Comparison of ENCODE assay signal across 8 mouse cellular contexts in the genomic region with DNA sequence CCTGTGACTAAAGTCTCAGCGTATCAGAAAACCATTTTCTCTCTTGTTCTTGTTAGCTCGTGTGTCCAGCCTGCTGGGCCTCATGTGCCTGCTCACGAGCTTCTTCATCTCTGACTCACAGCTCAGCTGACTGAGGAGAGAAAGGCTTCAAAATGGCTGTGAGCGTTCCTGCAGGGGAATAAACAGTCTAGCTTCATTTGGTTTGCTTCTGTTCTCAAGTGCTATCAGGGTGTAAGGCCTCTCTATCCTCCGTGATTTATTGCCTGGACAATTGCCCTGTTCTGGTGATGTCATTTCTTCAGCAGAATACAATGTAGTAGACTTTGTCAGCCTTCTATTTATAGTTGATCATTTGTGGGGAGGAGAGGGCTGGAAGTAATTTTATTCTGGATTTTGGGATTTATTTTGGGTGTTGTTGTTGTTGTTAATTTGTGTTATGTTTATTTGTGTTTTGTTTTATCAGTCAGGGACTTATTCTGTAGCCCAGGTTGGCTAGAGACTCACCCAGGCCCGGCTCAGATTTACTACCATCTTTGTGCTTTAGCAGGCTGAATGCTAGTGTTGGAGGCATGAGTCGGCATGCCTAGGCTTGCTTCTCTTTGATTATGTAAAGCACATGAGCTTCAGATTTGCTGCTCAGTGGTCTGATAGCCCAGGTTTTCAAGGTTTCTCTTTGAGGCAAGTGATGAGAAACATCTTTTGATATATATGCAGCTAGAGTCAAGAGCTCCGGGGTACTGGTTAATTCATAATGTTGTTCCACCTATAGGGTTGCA.
DNase-seq lines count a peak whose midpoint lies in the region; ATAC-seq lines count a peak whose summit lies in the region.
"Had no signal": no experiment of that assay in that cellular context is flagged by ENCODE, and none has a peak within 500 bp of the region (broad histone marks: within the 10 kb centered on the region; RNA-seq: fewer than 3 reads in every experiment).

No protein-coding gene starts in this region.

- ATAC-seq in forebrain, embryonic 13.5 days, result no peak

- peak; percentile 19 for DNase-seq in layer of hippocampus, adult 9-11 months
- DNase-seq in layer of hippocampus, postnatal 25 days (ENCODE audit: extremely low spot score in 1 of 2, low spot score in 1 of 2), result no peak
- DNase-seq in ZHBTc4 (ENCODE audit: low read depth, low spot score), result peak; percentile 42
- peak; percentile 57 for DNase-seq in fibroblast of lung, adult 2 months (ENCODE audit: low read depth)
- DNase-seq in lung, postnatal 25 days (ENCODE audit: low spot score), result peak; percentile 35
- no peak for DNase-seq in cerebellum, adult 8-10 months
- DNase-seq: liver, embryonic 13.5 days had no signal

- no peaks in the 10 kb centered on the region for H3K27me3 ChIP-seq in forebrain, embryonic 13.5 days
- H3K27me3 ChIP-seq: liver, embryonic 13.5 days had no signal

- no peak overlapping the region for H3K9ac ChIP-seq in forebrain, embryonic 13.5 days
- H3K9ac ChIP-seq: liver, embryonic 13.5 days had no signal

- no peak overlapping the region for H3K4me2 ChIP-seq in forebrain, embryonic 13.5 days
- H3K4me2 ChIP-seq: liver, embryonic 13.5 days had no signal

- no peak overlapping the region for H3K27ac ChIP-seq in forebrain, embryonic 13.5 days
- H3K27ac ChIP-seq: liver, embryonic 13.5 days had no signal

- H3K36me3 ChIP-seq in forebrain, embryonic 13.5 days (ENCODE audit: poor library complexity, severe bottlenecking), result no peaks in the 10 kb centered on the region
- H3K36me3 ChIP-seq: liver, embryonic 13.5 days had no signal

- WGBS in forebrain, embryonic 13.5 days, result 70% methylated on average over 8 of the region's 8 CpGs

- no peak overlapping the region for H3K4me3 ChIP-seq in forebrain, embryonic 13.5 days
- H3K4me3 ChIP-seq: liver, embryonic 13.5 days had no signal

- H3K4me1 ChIP-seq in forebrain, embryonic 13.5 days, result peaks cover 6% of the 10 kb centered on the region; the same call in 1 of the 2 replicates
- H3K4me1 ChIP-seq: liver, embryonic 13.5 days had no signal

- no peaks in the 10 kb centered on the region for H3K9me3 ChIP-seq in forebrain, embryonic 13.5 days (replicated peaks)
- H3K9me3 ChIP-seq: liver, embryonic 13.5 days had no signal

Comparison
In these comparisons a context has a peak if more than half of its experiments do, and no peak if none do; other contexts are left out.
1. DNase-seq: peak in layer of hippocampus, adult 9-11 months (single experiment), ZHBTc4 (single experiment), fibroblast of lung, adult 2 months (single experiment) and lung, postnatal 25 days (single experiment); none in layer of hippocampus, postnatal 25 days (0 of 2) and cerebellum, adult 8-10 months (single experiment).